24 mouse cellular contexts compared by ENCODE assay signal in the genomic region with DNA sequence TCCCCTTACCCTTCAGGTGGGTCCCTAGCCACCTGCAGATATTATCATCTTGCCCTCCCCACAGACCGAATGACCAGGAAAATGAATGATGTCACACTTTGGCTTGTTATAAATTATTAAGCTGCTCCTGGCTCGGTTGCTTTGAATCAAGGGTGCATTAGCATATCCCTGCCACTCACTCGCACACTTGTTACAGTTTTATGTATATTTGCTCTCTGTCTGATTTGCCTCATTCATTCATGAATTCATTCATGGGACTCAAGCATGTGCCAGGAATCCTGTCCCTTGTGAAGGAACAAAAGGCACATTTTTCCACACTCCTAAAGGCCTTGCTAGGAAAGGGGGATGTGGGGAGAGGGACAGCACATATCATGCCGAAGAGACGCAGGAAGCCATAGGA. TPM values are rescaled to one million over a fixed set of nuclear protein-coding genes. Genes with fewer than 3 reads are reported as not detected.
A peak's percentile ranks its signal among the peaks of the same experiment; 100 is the strongest.
DNase-seq lines count a peak whose midpoint lies in the region; ATAC-seq and TF ChIP-seq lines count a peak whose summit lies in the region.
"Had no signal": no experiment of that assay in that cellular context is flagged by ENCODE, and none has a peak within 500 bp of the region (broad histone marks: within the 10 kb centered on the region; RNA-seq: fewer than 3 reads in every experiment).

No protein-coding gene starts in this region.

- 26% methylated on average over 5 of the region's 5 CpGs for WGBS in forebrain, embryonic 13.5 days
- 65% methylated on average over 5 of the region's 5 CpGs for WGBS in forebrain, embryonic 11.5 days
- 61% methylated on average over 5 of the region's 5 CpGs for WGBS in kidney, embryonic 14.5 days
- WGBS in lung, postnatal 0 days, result 42% methylated on average over 5 of the region's 5 CpGs
- WGBS in midbrain, embryonic 15.5 days, result 20% methylated on average over 5 of the region's 5 CpGs

- TF ChIP-seq CTCF in lung, postnatal 0 days (IDR thresholded peaks at IDR 0.05), result no peak

- no peaks in the 10 kb centered on the region for H3K27me3 ChIP-seq in forebrain, embryonic 13.5 days
- H3K27me3 ChIP-seq in forebrain, embryonic 11.5 days (ENCODE audit: control insufficient read depth, insufficient read depth, low read length), result no peaks in the 10 kb centered on the region
- no peaks in the 10 kb centered on the region for H3K27me3 ChIP-seq in kidney, embryonic 14.5 days (ENCODE audit: control insufficient read depth, insufficient read depth, low read length)
- H3K27me3 ChIP-seq in lung, postnatal 0 days (replicated peaks; ENCODE audit: insufficient read depth, low read length), result no peaks in the 10 kb centered on the region
- H3K27me3 ChIP-seq in midbrain, embryonic 15.5 days (replicated peaks), result no peaks in the 10 kb centered on the region
- H3K27me3 ChIP-seq: embryonic facial prominence, embryonic 13.5 days; hindbrain, embryonic 15.5 days; intestine, embryonic 15.5 days had no signal

- DNase-seq in forebrain, embryonic 11.5 days (ENCODE audit: low spot score), result no peak
- peak; percentile 9 for DNase-seq in kidney, postnatal 14 days
- DNase-seq in lung, postnatal 0 days (ENCODE audit: low spot score), result peak; percentile 68
- DNase-seq in lung, postnatal 25 days (ENCODE audit: low spot score), result no peak
- DNase-seq: adrenal gland, postnatal 10 days; cerebellum, adult 2 months; cerebellum, postnatal 36 days; embryo, embryonic 11 days; heart, postnatal 4 days; lung, adult 2 months; right cerebral cortex, postnatal 25 days; spleen, adult 18-20 months had no signal

- no peak for TF ChIP-seq EP300 in lung, postnatal 0 days (IDR thresholded peaks at IDR 0.05)

- H3K27ac ChIP-seq in forebrain, embryonic 13.5 days, result no peak overlapping the region
- no peak overlapping the region for H3K27ac ChIP-seq in forebrain, embryonic 11.5 days (ENCODE audit: low read depth, low read length)
- no peak overlapping the region for H3K27ac ChIP-seq in kidney, embryonic 14.5 days (ENCODE audit: low read depth, low read length)
- H3K27ac ChIP-seq in lung, postnatal 0 days (ENCODE audit: low read length), result no peak overlapping the region
- H3K27ac ChIP-seq in midbrain, embryonic 15.5 days, result no peak overlapping the region
- H3K27ac ChIP-seq: embryonic facial prominence, embryonic 13.5 days; hindbrain, embryonic 15.5 days; layer of hippocampus, adult 2 months; neural tube, embryonic 12.5 days had no signal

- H3K9me3 ChIP-seq in forebrain, embryonic 13.5 days (replicated peaks), result no peaks in the 10 kb centered on the region
- no peaks in the 10 kb centered on the region for H3K9me3 ChIP-seq in forebrain, embryonic 11.5 days (ENCODE audit: control insufficient read depth, low read length)
- H3K9me3 ChIP-seq in kidney, embryonic 14.5 days (ENCODE audit: control insufficient read depth, low read length), result no peaks in the 10 kb centered on the region
- no peaks in the 10 kb centered on the region for H3K9me3 ChIP-seq in lung, postnatal 0 days (ENCODE audit: low read length)
- no peaks in the 10 kb centered on the region for H3K9me3 ChIP-seq in midbrain, embryonic 15.5 days
- H3K9me3 ChIP-seq: embryonic facial prominence, embryonic 13.5 days; hindbrain, embryonic 15.5 days; intestine, embryonic 15.5 days; neural tube, embryonic 12.5 days had no signal

- H3K4me3 ChIP-seq in forebrain, embryonic 13.5 days, result no peak overlapping the region
- H3K4me3 ChIP-seq in forebrain, embryonic 11.5 days (ENCODE audit: low read depth, low read length), result no peak overlapping the region
- H3K4me3 ChIP-seq in kidney, embryonic 14.5 days (ENCODE audit: low read length), result no peak overlapping the region
- H3K4me3 ChIP-seq in lung, postnatal 0 days (ENCODE audit: low read depth, low read length), result no peak overlapping the region
- no peak overlapping the region for H3K4me3 ChIP-seq in midbrain, embryonic 15.5 days
- H3K4me3 ChIP-seq: embryonic facial prominence, embryonic 13.5 days; erythroblast, embryonic 14.5 days; hindbrain, embryonic 15.5 days; intestine, embryonic 15.5 days; layer of hippocampus, adult 2 months; neural tube, embryonic 12.5 days had no signal

- no peaks in the 10 kb centered on the region for H3K36me3 ChIP-seq in forebrain, embryonic 13.5 days (ENCODE audit: poor library complexity, severe bottlenecking)
- H3K36me3 ChIP-seq in forebrain, embryonic 11.5 days (ENCODE audit: control insufficient read depth, insufficient read depth, low read length), result no peaks in the 10 kb centered on the region
- no peaks in the 10 kb centered on the region for H3K36me3 ChIP-seq in kidney, embryonic 14.5 days (ENCODE audit: control insufficient read depth, insufficient read depth, low read length)
- H3K36me3 ChIP-seq in lung, postnatal 0 days (ENCODE audit: insufficient read depth, low read length), result no peaks in the 10 kb centered on the region
- no peaks in the 10 kb centered on the region for H3K36me3 ChIP-seq in midbrain, embryonic 15.5 days (replicated peaks)
- H3K36me3 ChIP-seq: embryonic facial prominence, embryonic 13.5 days; hindbrain, embryonic 15.5 days; intestine, embryonic 15.5 days; neural tube, embryonic 12.5 days had no signal

- no peak overlapping the region for H3K4me2 ChIP-seq in forebrain, embryonic 13.5 days
- no peak overlapping the region for H3K4me2 ChIP-seq in forebrain, embryonic 11.5 days (ENCODE audit: low read depth, low read length, severe bottlenecking)
- H3K4me2 ChIP-seq in kidney, embryonic 14.5 days (replicated peaks; ENCODE audit: low read depth, low read length), result no peak overlapping the region
- no peak overlapping the region for H3K4me2 ChIP-seq in lung, postnatal 0 days (replicated peaks; ENCODE audit: low read depth, low read length)
- H3K4me2 ChIP-seq in midbrain, embryonic 15.5 days, result no peak overlapping the region
- H3K4me2 ChIP-seq: embryonic facial prominence, embryonic 13.5 days; hindbrain, embryonic 15.5 days; intestine, embryonic 15.5 days; liver, embryonic 11.5 days; neural tube, embryonic 12.5 days had no signal

- ATAC-seq in forebrain, embryonic 13.5 days, result peak; percentile 70; the same call in 1 of the 2 replicates
- no peak for ATAC-seq in forebrain, embryonic 11.5 days (replicated peaks; ENCODE audit: low FRiP score)
- no peak for ATAC-seq in kidney, embryonic 14.5 days (ENCODE audit: low FRiP score, low TSS enrichment)
- peak; percentile 44 for ATAC-seq in lung, postnatal 0 days
- ATAC-seq in midbrain, embryonic 15.5 days (replicated peaks), result 0 out of 2 replicates have a peak, but pooled peaks have one; percentile 33
- ATAC-seq in frontal cortex, adult (ENCODE audit: low TSS enrichment), result no peak
- ATAC-seq: activated CD4-positive, CD25-positive, alpha-beta regulatory T cell, adult 4 months had no signal

- H3K4me1 ChIP-seq in forebrain, embryonic 13.5 days, result peaks cover 21% of the 10 kb centered on the region
- no peaks in the 10 kb centered on the region for H3K4me1 ChIP-seq in forebrain, embryonic 11.5 days (replicated peaks; ENCODE audit: control insufficient read depth, insufficient read depth, low read length)
- no peaks in the 10 kb centered on the region for H3K4me1 ChIP-seq in kidney, embryonic 14.5 days (ENCODE audit: control insufficient read depth, insufficient read depth, low read length)
- H3K4me1 ChIP-seq in lung, postnatal 0 days (ENCODE audit: insufficient read depth, low read depth, low read length), result no peaks in the 10 kb centered on the region
- peaks cover 16% of the 10 kb centered on the region for H3K4me1 ChIP-seq in midbrain, embryonic 15.5 days
- H3K4me1 ChIP-seq: intestine, embryonic 15.5 days had no signal

- H3K9ac ChIP-seq in forebrain, embryonic 13.5 days, result no peak overlapping the region
- no peak overlapping the region for H3K9ac ChIP-seq in forebrain, embryonic 11.5 days (ENCODE audit: low read length)
- H3K9ac ChIP-seq in kidney, embryonic 14.5 days (ENCODE audit: low read depth, low read length), result no peak overlapping the region
- no peak overlapping the region for H3K9ac ChIP-seq in lung, postnatal 0 days (replicated peaks; ENCODE audit: low read depth)
- H3K9ac ChIP-seq in midbrain, embryonic 15.5 days, result no peak overlapping the region
- H3K9ac ChIP-seq: embryonic facial prominence, embryonic 13.5 days; hindbrain, embryonic 15.5 days; intestine, embryonic 15.5 days; neural tube, embryonic 12.5 days had no signal

RNA-seq across cellular contexts. Expression of gene Tbcel, which starts 5.5 kb away (rescaled TPM):
- 4.5 and 4.8 TPM in 2 replicates for polyA plus RNA-seq in forebrain, embryonic 13.5 days (2015; fragmentation: Nextera tagmentation; extraction: Ambion mirVana)
- polyA plus RNA-seq in forebrain, embryonic 11.5 days (2014; fragmentation: Nextera tagmentation; extraction: Ambion mirVana), result 5.5 and 5.8 TPM in 2 replicates
- polyA plus RNA-seq in kidney, embryonic 14.5 days (2014; fragmentation: Nextera tagmentation; extraction: Ambion mirVana), result 6.6 and 7.3 TPM in 2 replicates
- 7.9 and 9.0 TPM in 2 replicates for polyA plus RNA-seq in lung, postnatal 0 days (2015; fragmentation: Nextera tagmentation; extraction: Ambion mirVana)
- polyA plus RNA-seq in midbrain, embryonic 15.5 days (2015; fragmentation: Nextera tagmentation; extraction: Ambion mirVana), result 3.6 and 4.4 TPM in 2 replicates

Comparison
In these comparisons a context has a peak if more than half of its experiments do, and no peak if none do; other contexts are left out.
1. ATAC-seq: peak in forebrain, embryonic 13.5 days (single experiment), lung, postnatal 0 days (single experiment) and midbrain, embryonic 15.5 days (single experiment); none in forebrain, embryonic 11.5 days (single experiment), kidney, embryonic 14.5 days (single experiment) and frontal cortex, adult (single experiment).
2. DNase-seq: peak in kidney, postnatal 14 days (single experiment) and lung, postnatal 0 days (single experiment); none in forebrain, embryonic 11.5 days (single experiment) and lung, postnatal 25 days (single experiment).